Mouse (Mus musculus) bone marrow macrophage, adult 2 months (primary cell): Measurements from ENCODE around the gene Raly.

Source experiments
- CTCF ChIP-seq: IDR thresholded peaks from 2 replicates; pipeline ENCODE4 v1.5.1; 2012; ENCODE audit warnings: low read depth, mild to moderate bottlenecking, low read length, moderate library complexity
- POLR2A ChIP-seq: IDR thresholded peaks from 2 replicates; pipeline ENCODE4 v1.6.1; 2012; ENCODE audit warnings: mild to moderate bottlenecking, low read depth, low read length, borderline replicate concordance

GRCm38 (mm10) chr2:154754068-154754560 is 36.8 kb upstream of the Raly start:
- TF ChIP-seq CTCF (no peak), POLR2A (no peak)
